Mouse (Mus musculus) heart, postnatal 36 days (tissue): ENCODE measurements around the gene Meis1. TPM values are rescaled to one million over a fixed set of nuclear protein-coding genes. Genes with fewer than 3 reads are reported as not detected.

Source experiments
- DNase-seq, 2 experiments: peaks; one replicate each; pipeline ENCODE4 v3.0.0; 2021 to 2022
- intact Hi-C: fragments of 180-260 bp; cut with DNase I; formaldehyde crosslinking; loops from one replicate; pipeline ENCODE4 v1.15.1; 2025
- total RNA-seq, 2 experiments: library from RNA; stranded (reverse); gene quantifications; 2 replicates each; pipeline ENCODE4 v1.2.3; 2021

Gene Meis1
- total RNA-seq, 2 experiments from 2014 or later: 22.4 to 31.4 TPM

DNA sequence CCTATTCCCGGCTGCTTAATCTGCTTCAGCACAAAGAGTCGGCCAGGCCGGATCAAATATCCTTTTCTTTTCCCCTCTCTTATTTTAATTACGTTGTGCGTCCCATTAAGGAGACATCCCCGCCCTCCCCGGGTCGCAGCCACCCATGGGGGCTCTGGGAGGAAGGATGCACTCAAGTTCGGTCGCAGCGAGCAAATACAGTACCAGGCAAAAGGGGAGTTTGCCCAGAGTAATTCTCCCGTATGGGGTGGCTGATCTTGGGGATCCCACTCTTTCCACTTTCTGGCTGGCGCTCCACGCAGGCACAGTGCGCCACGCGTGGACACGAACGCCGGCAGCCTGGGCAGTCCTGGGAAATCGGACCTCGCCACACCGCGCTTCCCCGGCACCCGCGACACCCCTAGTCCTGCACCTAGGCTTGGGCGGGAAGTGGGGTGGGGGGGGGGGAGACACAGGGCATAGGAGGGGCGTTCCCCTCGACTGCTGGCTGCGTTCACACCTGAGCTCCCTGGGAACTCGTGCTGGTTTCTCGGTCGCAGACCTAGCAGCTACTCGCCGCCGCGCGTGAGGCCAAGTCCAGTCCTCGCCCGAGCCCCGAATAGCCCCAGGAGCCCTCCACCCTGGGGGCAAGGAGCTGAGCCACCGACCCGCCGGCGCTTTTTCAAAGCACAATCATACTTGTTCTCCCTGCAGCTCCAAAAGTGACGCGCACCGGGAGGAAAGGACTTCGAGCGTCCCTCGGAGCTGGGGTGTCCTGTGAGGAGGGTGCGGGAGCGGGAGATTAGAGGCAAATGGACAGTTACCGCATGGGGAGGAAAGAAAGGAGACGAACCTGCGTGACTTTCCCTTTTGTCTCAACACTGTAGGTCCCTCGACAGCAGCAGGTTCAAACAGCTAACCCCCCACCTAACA lies 147.4 kb downstream of the Meis1 start:
- intact Hi-C loops: loop anchor here (10.0 kb wide), 1 partner anchor 333 kb away; no protein-coding TSS in a partner anchor
- DNase-seq: peak; percentile 20 to 35

DNA sequence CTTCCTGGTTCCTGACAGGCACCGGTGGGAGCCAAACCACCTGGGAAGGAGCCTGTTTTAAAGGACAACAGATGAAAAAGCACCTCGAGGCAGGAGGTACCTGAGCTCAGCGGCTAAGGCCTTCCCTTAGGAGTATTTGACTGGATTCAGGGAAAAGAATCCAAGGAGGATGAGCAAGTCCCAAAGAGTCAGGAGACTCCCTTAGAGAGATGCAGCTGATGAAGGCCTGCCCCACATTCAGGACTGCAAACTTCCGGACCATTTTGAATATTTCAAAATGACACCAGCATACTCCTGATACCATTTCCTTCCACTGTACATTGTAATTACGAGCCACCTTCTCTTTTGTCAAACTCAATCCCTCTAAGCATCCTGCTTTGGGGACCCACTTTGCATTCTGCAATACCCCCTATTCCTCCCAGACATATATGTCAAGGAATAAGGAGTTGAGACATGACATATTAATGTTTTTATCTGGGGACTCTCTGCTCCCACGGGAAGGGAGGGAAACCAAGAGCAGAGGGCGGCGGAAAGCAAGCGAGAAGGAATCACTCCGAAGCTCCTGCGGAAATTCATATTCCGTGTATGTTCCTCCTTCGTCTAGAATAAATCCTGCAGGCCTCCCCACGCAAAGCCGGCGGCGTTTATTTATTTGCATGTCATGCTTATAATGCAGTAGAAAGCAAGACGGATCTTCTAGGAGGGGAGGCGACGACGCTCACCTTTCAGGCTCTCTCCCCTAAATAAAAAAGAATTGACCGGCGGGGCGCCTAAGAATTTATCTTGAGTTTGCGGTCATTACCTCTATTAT lies 148.5 kb downstream of the Meis1 start:
- intact Hi-C loops: loop anchor here (10.0 kb wide), 1 partner anchor 334 kb away; no protein-coding TSS in a partner anchor
- no peak for DNase-seq

GRCm38 (mm10) chr11:18869429-18869969 lies 149.3 kb downstream of the Meis1 start:
- no peak for DNase-seq
- intact Hi-C loops: no loop called here

DNA sequence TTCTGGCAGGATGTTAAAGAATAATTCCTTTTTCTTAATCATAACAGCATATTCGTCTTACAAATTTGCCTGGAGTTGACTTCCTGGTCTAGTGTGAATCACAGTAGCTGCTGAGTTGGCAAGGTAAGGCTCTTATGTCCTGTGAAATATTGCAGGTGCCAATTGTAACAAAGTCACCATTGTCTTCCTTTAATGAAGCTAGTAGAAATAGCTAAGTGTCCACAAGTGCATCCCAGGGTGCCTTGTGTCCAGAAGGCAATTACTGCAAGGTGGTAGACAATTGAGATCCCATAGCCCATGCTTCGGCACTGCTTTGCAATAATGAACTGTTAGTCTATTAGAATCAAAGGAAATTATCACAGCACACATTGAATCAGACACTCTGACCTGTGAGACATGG lies 151.1 kb downstream of the Meis1 start:
- intact Hi-C loops: no loop called here

DNA sequence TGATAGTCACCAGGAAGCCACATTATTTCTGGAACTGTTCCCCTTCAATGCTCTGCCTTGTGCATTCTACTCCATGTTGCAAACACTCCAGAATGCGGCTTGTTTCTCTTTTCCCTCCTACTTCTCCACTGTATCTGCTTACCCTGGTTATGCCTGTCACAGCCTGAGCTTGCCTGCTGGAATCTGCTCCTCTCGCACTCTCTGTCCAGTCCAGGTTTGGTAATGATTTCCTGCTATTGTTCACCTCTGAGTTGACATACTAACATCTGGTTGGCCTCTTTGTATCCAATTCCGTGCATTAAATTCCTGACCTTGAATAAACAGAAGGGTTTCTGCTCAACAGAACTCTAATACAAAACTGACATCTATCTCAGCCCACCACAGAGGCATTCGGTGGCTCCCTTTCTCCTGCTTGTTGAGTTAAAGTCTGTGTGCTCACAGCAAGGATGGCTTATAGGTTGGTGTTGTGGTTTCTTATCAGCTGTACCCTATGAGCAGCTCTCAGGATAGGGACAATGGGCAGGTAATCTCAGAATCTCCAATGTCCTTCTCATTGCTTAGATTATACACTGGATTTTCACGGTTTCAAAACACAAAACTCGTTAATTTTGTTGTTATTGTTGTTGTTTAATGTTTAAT lies 152.5 kb downstream of the Meis1 start:
- no peak for DNase-seq
- intact Hi-C loops: no loop called here

More for the DNA sequence above, 151.1 kb downstream of the Meis1 start:
- no peak for DNase-seq

DNA sequence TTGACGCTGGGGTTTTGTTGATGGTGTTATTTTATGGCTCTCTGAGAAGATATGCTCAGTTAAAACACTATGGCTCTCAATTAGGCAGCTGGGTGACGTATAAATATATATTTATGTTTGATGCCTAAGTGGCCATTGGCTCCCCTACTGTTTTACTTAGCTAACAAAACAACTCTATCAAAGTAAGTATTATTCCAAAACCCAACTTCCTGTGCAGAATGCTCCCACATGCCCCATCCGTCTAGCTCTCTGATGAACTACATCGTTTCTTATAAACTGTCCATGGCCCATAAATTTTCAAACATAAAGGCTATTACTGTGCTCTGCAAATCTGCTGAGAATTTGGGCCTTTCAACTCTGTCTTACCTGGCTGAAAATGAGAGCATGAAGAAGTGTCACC lies 168.0 kb downstream of the Meis1 start:
- DNase-seq: no peak
- intact Hi-C loops: no loop called here

DNA sequence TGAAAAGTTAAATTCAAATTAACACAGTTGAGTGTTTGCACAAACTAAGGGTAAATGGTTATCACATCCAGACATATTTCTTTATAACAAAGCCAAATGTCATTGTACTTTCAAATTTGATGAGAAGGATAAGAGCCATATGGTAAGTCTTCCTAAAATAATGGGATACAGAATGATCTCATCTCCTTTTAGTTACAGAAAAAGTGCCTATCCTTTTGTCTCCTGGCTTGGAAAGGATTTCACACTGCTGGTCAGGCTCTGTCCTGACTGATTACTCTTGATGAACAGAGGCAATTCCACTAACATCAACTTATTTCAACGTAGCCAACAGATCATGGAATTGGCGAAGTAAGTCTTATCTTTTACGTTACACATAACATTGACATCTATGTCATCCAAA lies 171.1 kb downstream of the Meis1 start:
- no peak for DNase-seq
- intact Hi-C loops: no loop called here

DNA sequence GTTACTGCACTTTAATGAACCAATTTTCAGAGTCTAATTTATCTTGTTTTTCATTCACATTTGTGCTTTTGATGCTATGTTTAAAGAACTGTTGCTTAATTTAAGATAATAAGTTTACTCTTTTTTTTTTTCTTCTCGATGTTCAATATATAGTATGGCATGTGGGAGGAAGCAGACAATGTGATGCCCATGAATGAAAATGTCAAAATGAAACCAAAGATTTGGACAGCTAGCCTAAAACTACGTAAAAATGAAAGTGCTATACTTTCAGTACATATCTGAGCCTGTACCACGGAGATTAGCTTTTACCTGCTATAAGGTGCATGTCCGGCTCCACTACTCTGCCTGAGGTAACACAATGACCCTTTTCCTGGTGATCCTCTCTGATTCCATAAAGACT lies 172.3 kb downstream of the Meis1 start:
- no peak for DNase-seq
- intact Hi-C loops: no loop called here

GRCm38 (mm10) chr11:18845900-18846299 lies 172.9 kb downstream of the Meis1 start:
- DNase-seq: no peak
- intact Hi-C loops: no loop called here

DNA sequence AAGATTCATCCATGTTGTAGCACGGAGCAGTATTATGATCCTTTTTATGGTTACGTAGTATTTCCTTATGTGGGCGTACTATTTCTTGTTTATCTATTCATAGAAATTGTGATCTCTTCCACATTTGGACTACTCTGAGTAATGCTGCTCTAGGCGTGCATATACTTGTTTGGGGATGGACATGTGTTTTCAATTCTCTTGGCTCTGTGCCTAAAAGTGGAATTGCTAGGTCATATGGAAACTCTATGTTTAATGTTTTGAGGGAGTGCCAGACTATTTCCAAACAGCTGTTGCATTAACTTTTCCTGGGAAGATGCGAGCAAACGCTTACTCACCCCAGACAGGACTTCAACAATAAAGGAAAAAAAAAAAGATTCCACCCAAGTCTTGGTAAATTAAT lies 173.3 kb downstream of the Meis1 start:
- intact Hi-C loops: no loop called here

GRCm38 (mm10) chr11:18830087-18830486 lies 188.7 kb downstream of the Meis1 start:
- intact Hi-C loops: no loop called here

More for the DNA sequence above, 173.3 kb downstream of the Meis1 start:
- DNase-seq: no peak

More at GRCm38 (mm10) chr11:18830087-18830486, 188.7 kb downstream of the Meis1 start:
- DNase-seq: no peak
